Mouse (Mus musculus): ENCODE measurements at regions not wholly inside any gene's neighbourhood (a gene's known extent, or its start where the extent isn't known, plus 50 kb on each side); places are given as distances from the start of the nearest gene placed in this dataset.

GRCm38 (mm10) chr5:39040467-39040866, 163.9 kb upstream of the Clnk start:
- no peak for DNase-seq (ENCODE audit: low spot score)

GRCm38 (mm10) chr5:39023241-39023640, 146.6 kb upstream of the Clnk start:
- DNase-seq (ENCODE audit: low spot score): peak; percentile 10

- DNase-seq (ENCODE audit: low spot score): no peak
These were observed 124.0 kb upstream of the Clnk start for GRCm38 (mm10) chr5:39000643-39001042.

- no peak for DNase-seq (ENCODE audit: low spot score)
These were observed 123.1 kb upstream of the Clnk start for GRCm38 (mm10) chr5:38999700-39000099.

GRCm38 (mm10) chr5:38972397-38973159, 96.0 kb upstream of the Clnk start:
- no peak for DNase-seq (ENCODE audit: low spot score)

GRCm38 (mm10) chr5:38970497-38970896, 93.9 kb upstream of the Clnk start:
- no peak for DNase-seq (ENCODE audit: low spot score)

- DNase-seq (ENCODE audit: low spot score): no peak
These were observed 90.4 kb upstream of the Clnk start for GRCm38 (mm10) chr5:38967010-38967409.

- DNase-seq (ENCODE audit: low spot score): no peak
These were observed 87.8 kb upstream of the Clnk start for GRCm38 (mm10) chr5:38964445-38964844.

- DNase-seq (ENCODE audit: low spot score): no peak
These were observed 74.1 kb upstream of the Clnk start for GRCm38 (mm10) chr5:38950520-38951288.

GRCm38 (mm10) chr5:38945903-38946686, 69.5 kb upstream of the Clnk start:
- no peak for DNase-seq (ENCODE audit: low spot score)

- DNase-seq (ENCODE audit: low spot score): no peak
These were observed 55.9 kb upstream of the Clnk start for GRCm38 (mm10) chr5:38932382-38933079.

GRCm38 (mm10) chr5:38927051-38927450, 50.4 kb upstream of the Clnk start:
- DNase-seq (ENCODE audit: low spot score): no peak
